Mouse (Mus musculus) liver, embryonic 14.5 days (tissue): ENCODE results near the gene Mia3.

Experiments used
- CTCF ChIP-seq: IDR thresholded peaks from 2 replicates; pipeline ENCODE4 v1.5.1; 2016; ENCODE audit warnings: antibody characterized with exemption, low read depth, control low read depth
- EP300 ChIP-seq: IDR thresholded peaks from 2 replicates; pipeline ENCODE4 v1.6.1; 2016; ENCODE audit warnings: antibody characterized with exemption, low read depth

GRCm38 (mm10) chr1:183377045-183377444 is 7.7 kb upstream of the Mia3 start:
- TF ChIP-seq CTCF, result no peak
- TF ChIP-seq EP300, result no peak
